Mouse (Mus musculus) heart, postnatal 0 days (tissue): ENCODE measurements around the gene Tuba3a.

Experiments
- CTCF ChIP-seq: IDR thresholded peaks from 2 replicates; pipeline ENCODE4 v1.5.1; 2016; ENCODE audit warnings: antibody characterized with exemption, control low read depth, low read depth
- EP300 ChIP-seq: IDR thresholded peaks from 2 replicates; pipeline ENCODE4 v1.6.1; 2016; ENCODE audit warnings: antibody characterized with exemption, low read depth

GRCm38 (mm10) chr6:125314746-125315145 is 28.9 kb upstream of the Tuba3a start:
- TF ChIP-seq CTCF = no peak
- no peak for TF ChIP-seq EP300
